Mouse (Mus musculus) lung, postnatal 0 days (tissue): ENCODE data around the gene Adgrg3. TPM values are rescaled to one million over a fixed set of nuclear protein-coding genes. Genes with fewer than 3 reads are reported as not detected.

Source experiments
- ATAC-seq: fragments of 200-750 bp; cut with Nextera tagmentation; 2 replicates; pipeline ENCODE4 v1.8.0; 2017; ENCODE audit warnings: moderate library complexity
- DNase-seq: peaks from one replicate; pipeline ENCODE4 v3.0.0-alpha.2; 2016; ENCODE audit warnings: low spot score
- H3K27ac ChIP-seq: fragments of 300-500 bp; sonication (generic); 2 replicates; pipeline ENCODE4 v1.5.1; 2014; ENCODE audit warnings: antibody characterized with exemption, mild to moderate bottlenecking, low read length, mixed read lengths
- H3K27me3 ChIP-seq: fragments of 300-500 bp; sonication (generic); replicated peaks from 2 replicates; pipeline ENCODE4 v1.6.1; 2014; ENCODE audit warnings: low read length, mixed read lengths; ENCODE audit not compliant: insufficient read depth
- H3K36me3 ChIP-seq: fragments of 300-500 bp; sonication (generic); 2 replicates; pipeline ENCODE4 v1.6.1; 2014; ENCODE audit warnings: low read length, mixed read lengths; ENCODE audit not compliant: insufficient read depth
- H3K4me1 ChIP-seq: fragments of 300-500 bp; sonication (generic); 2 replicates; pipeline ENCODE4 v1.6.1; 2014; ENCODE audit warnings: antibody characterized with exemption, low read depth, low read length, mixed read lengths; ENCODE audit not compliant: insufficient read depth
- H3K4me2 ChIP-seq: fragments of 300-500 bp; sonication (generic); replicated peaks from 2 replicates; pipeline ENCODE4 v1.6.1; 2014; ENCODE audit warnings: low read depth, mild to moderate bottlenecking, low read length, moderate library complexity, mixed read lengths
- H3K4me3 ChIP-seq: fragments of 300-500 bp; sonication (generic); 2 replicates; pipeline ENCODE4 v1.5.1; 2014; ENCODE audit warnings: low read depth, low read length
- H3K9ac ChIP-seq: fragments of 300-500 bp; sonication (generic); replicated peaks from 2 replicates; pipeline ENCODE4 v1.6.1; 2014; ENCODE audit warnings: low read depth, mild to moderate bottlenecking
- H3K9me3 ChIP-seq: fragments of 300-500 bp; sonication (generic); 2 replicates; pipeline ENCODE4 v1.6.1; 2016; ENCODE audit warnings: low read length, mixed read lengths
- CTCF ChIP-seq: IDR thresholded peaks from 2 replicates; pipeline ENCODE4 v1.5.1; 2016; ENCODE audit warnings: antibody characterized with exemption, mild to moderate bottlenecking
- EP300 ChIP-seq: IDR thresholded peaks from 2 replicates; pipeline ENCODE4 v1.6.1; 2016; ENCODE audit warnings: antibody characterized with exemption, mild to moderate bottlenecking, control low read depth
- WGBS: fragments of 180-500 bp; shearing (Covaris S2); extraction: QIAGEN DNeasy Blood & Tissue Kit; methylation state at CpG from one replicate; pipeline ENCODE4 v1.1.7; 2014; 5-methylcytosine and 5-hydroxymethylcytosine counted together
- polyA plus RNA-seq: library from polyadenylated mRNA; unstranded; fragments of >200 nt; fragmentation: Nextera tagmentation; extraction: Ambion mirVana; gene quantifications from 2 replicates; pipeline ENCODE4 v1.2.1, GENCODE M21; 2015

Gene Adgrg3
- polyA plus RNA-seq, 1 experiment from 2014 or later: 5.3 TPM

GRCm38 (mm10) chr8:95085432-95086141 is 68.1 kb downstream of the Adgrg3 start:
- peaks cover 4% of the 10 kb centered on the region for H3K36me3 ChIP-seq
- no peak overlapping the region for H3K9ac ChIP-seq
- H3K4me3 ChIP-seq: no peak overlapping the region
- no peaks in the 10 kb centered on the region; the same call in 1 of the 2 replicates for H3K4me1 ChIP-seq
- H3K27me3 ChIP-seq: no peaks in the 10 kb centered on the region
- no peak overlapping the region for H3K27ac ChIP-seq
- H3K4me2 ChIP-seq: no peak overlapping the region
- DNase-seq (no peak), ATAC-seq (no peak)
- H3K9me3 ChIP-seq: no peaks in the 10 kb centered on the region
- WGBS: 77% methylated on average over 7 of the region's 7 CpGs
- TF ChIP-seq EP300: no peak
- TF ChIP-seq CTCF: no peak

- H3K27ac ChIP-seq: no peak overlapping the region
- ATAC-seq: no peak
- peaks cover 4% of the 10 kb centered on the region for H3K36me3 ChIP-seq
Observed at GRCm38 (mm10) chr8:95093574-95093973, 76.1 kb downstream of the Adgrg3 start.

More at GRCm38 (mm10) chr8:95093574-95093973, 76.1 kb downstream of the Adgrg3 start:
- DNase-seq: no peak
- TF ChIP-seq CTCF: no peak
- no peak for TF ChIP-seq EP300
- Histone ChIP-seq H3K4me3 (no peak overlapping the region), H3K9me3 (no peaks in the 10 kb centered on the region), H3K4me2 (no peak overlapping the region), H3K27me3 (no peaks in the 10 kb centered on the region), H3K9ac (no peak overlapping the region), H3K4me1 (no peaks in the 10 kb centered on the region)
- WGBS: 66% methylated on average over 4 of the region's 4 CpGs

Other genes starting within 250 kb of the Adgrg3 start
- gene Cx3cl1, start 245.7 kb upstream of the Adgrg3 start, polyA plus RNA-seq: 8.3 and 10.7 TPM in 2 replicates
- 5.7 and 9.1 TPM in 2 replicates for gene Ccl17, start 207.2 kb upstream of the Adgrg3 start, polyA plus RNA-seq
- 47.1 and 51.4 TPM in 2 replicates for gene Coq9, start 179.4 kb upstream of the Adgrg3 start, polyA plus RNA-seq
- 66.7 and 74.5 TPM in 2 replicates for gene Ciapin1, start 179.3 kb upstream of the Adgrg3 start, polyA plus RNA-seq
- 98.4 and 103 TPM in 2 replicates for gene Polr2c, start 160.2 kb upstream of the Adgrg3 start, polyA plus RNA-seq
- 42.7 and 47.5 TPM in 2 replicates for gene Dok4, start 141.4 kb upstream of the Adgrg3 start, polyA plus RNA-seq
- 14.6 and 17.2 TPM in 2 replicates for gene Ccdc102a, start 99.6 kb upstream of the Adgrg3 start, polyA plus RNA-seq
- 0.19 and 0.31 TPM in 2 replicates for gene Adgrg5, start 94.0 kb upstream of the Adgrg3 start, polyA plus RNA-seq
- 33.9 and 39.0 TPM in 2 replicates for gene Adgrg1, start 42.9 kb upstream of the Adgrg3 start, polyA plus RNA-seq
- 3.1 and 3.9 TPM in 2 replicates for gene Drc7, start 37.4 kb downstream of the Adgrg3 start, polyA plus RNA-seq
- 10.4 and 10.8 TPM in 2 replicates for gene Katnb1, start 63.5 kb downstream of the Adgrg3 start, polyA plus RNA-seq
- gene Kifc3, start 185.1 kb downstream of the Adgrg3 start, polyA plus RNA-seq: 23.7 and 32.4 TPM in 2 replicates